Mouse (Mus musculus): ENCODE data around the gene Ccdc134. TPM values are rescaled to one million over a fixed set of nuclear protein-coding genes. Genes with fewer than 3 reads are reported as not detected.
A peak's percentile ranks its signal among the peaks of the same experiment; 100 is the strongest.
"Not testable (repeated sequence)": the region's sequence is repeated elsewhere in the genome, so short reads cannot be mapped to it uniquely, and the experiment has no call there.

The Ccdc134 gene
- polyA plus RNA-seq, 1 experiment from 2014 or later = 8.2 TPM

GRCm38 (mm10) chr15:82091061-82091460, 36.7 kb upstream of the Ccdc134 start:
- H3K27me3 ChIP-seq (ENCODE audit: control insufficient read depth, insufficient read depth, low read length) = no peaks in the 10 kb centered on the region
- TF ChIP-seq CTCF (IDR thresholded peaks at IDR 0.05; ENCODE audit: low read depth) = no peak
- TF ChIP-seq EP300 (optimal IDR thresholded peaks at IDR 0.05) = no peak
- DNase-seq (ENCODE audit: low spot score) (no peak), ATAC-seq (ENCODE audit: low FRiP score, low TSS enrichment) (no peak)
- 71% methylated on average over 7 of the region's 7 CpGs for WGBS
- H3K9ac ChIP-seq (ENCODE audit: low read length) = no peak overlapping the region
- H3K27ac ChIP-seq (replicated peaks) = no peak overlapping the region
- H3K4me3 ChIP-seq (ENCODE audit: low read depth, low read length) = no peak overlapping the region
- no peak overlapping the region for H3K4me2 ChIP-seq (replicated peaks; ENCODE audit: low read depth)
- H3K36me3 ChIP-seq (ENCODE audit: control insufficient read depth, insufficient read depth, low read length) = no peaks in the 10 kb centered on the region
- no peaks in the 10 kb centered on the region for H3K4me1 ChIP-seq (replicated peaks; ENCODE audit: control insufficient read depth, insufficient read depth)
- H3K9me3 ChIP-seq (ENCODE audit: control insufficient read depth, low read length) = no peaks in the 10 kb centered on the region

- WGBS = 24% methylated on average over 8 of the region's 8 CpGs
- no peaks in the 10 kb centered on the region for H3K9me3 ChIP-seq (ENCODE audit: control insufficient read depth, low read length)
- no peak overlapping the region for H3K4me3 ChIP-seq (ENCODE audit: low read depth, low read length)
- H3K36me3 ChIP-seq (ENCODE audit: control insufficient read depth, insufficient read depth, low read length) = no peaks in the 10 kb centered on the region
- no peak overlapping the region for H3K4me2 ChIP-seq (replicated peaks; ENCODE audit: low read depth)
- TF ChIP-seq EP300 (optimal IDR thresholded peaks at IDR 0.05) = no peak
- TF ChIP-seq CTCF (IDR thresholded peaks at IDR 0.05; ENCODE audit: low read depth) = peak; percentile 83
- ATAC-seq (ENCODE audit: low FRiP score, low TSS enrichment) (no peak; the same call in 1 of the 2 replicates), DNase-seq (ENCODE audit: low spot score) (peak; percentile 58)
- H3K9ac ChIP-seq (ENCODE audit: low read length) = no peak overlapping the region
- no peaks in the 10 kb centered on the region for H3K27me3 ChIP-seq (ENCODE audit: control insufficient read depth, insufficient read depth, low read length)
- H3K4me1 ChIP-seq (replicated peaks; ENCODE audit: control insufficient read depth, insufficient read depth) = no peaks in the 10 kb centered on the region
- H3K27ac ChIP-seq (replicated peaks) = no peak overlapping the region
These were observed 20.7 kb upstream of the Ccdc134 start for GRCm38 (mm10) chr15:82106953-82107555.

DNA sequence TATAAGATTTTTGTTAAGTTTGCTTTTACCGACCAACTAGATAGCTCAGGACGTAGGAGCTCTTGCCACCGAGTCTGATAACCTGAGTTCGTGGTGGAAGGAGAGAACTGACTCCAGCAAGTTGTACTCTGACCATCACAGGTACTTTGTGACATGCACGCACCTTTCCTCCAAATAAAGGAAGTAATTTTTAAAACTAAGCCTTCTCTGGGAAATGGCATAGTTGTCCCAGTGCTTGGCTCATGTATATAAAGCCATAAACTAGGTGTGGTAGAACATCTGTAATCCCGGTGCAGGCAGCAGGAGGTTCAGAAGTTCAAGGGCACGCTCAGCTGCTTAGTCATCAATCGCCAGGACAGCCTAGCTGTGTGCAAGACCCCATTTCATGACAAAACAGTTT, 7.2 kb upstream of the Ccdc134 start:
- no peak overlapping the region for H3K4me3 ChIP-seq (ENCODE audit: low read depth, low read length)
- ATAC-seq (ENCODE audit: low FRiP score, low TSS enrichment) (no peak), DNase-seq (ENCODE audit: low spot score) (no peak)
- no peak overlapping the region for H3K4me2 ChIP-seq (replicated peaks; ENCODE audit: low read depth)
- H3K9me3 ChIP-seq (ENCODE audit: control insufficient read depth, low read length) = no peaks in the 10 kb centered on the region
- H3K27me3 ChIP-seq (ENCODE audit: control insufficient read depth, insufficient read depth, low read length) = no peaks in the 10 kb centered on the region
- no peaks in the 10 kb centered on the region for H3K4me1 ChIP-seq (replicated peaks; ENCODE audit: control insufficient read depth, insufficient read depth)
- H3K27ac ChIP-seq (replicated peaks) = no peak overlapping the region
- H3K9ac ChIP-seq (ENCODE audit: low read length) = no peak overlapping the region
- WGBS = 73% methylated on average over 8 of the region's 8 CpGs
- TF ChIP-seq CTCF (IDR thresholded peaks at IDR 0.05; ENCODE audit: low read depth) (no peak), EP300 (optimal IDR thresholded peaks at IDR 0.05) (no peak)
- H3K36me3 ChIP-seq (ENCODE audit: control insufficient read depth, insufficient read depth, low read length) = no peaks in the 10 kb centered on the region

- H3K36me3 ChIP-seq (ENCODE audit: control insufficient read depth, insufficient read depth, low read length); H3K9me3 ChIP-seq (ENCODE audit: control insufficient read depth, low read length); DNase-seq (ENCODE audit: low spot score); H3K4me3 ChIP-seq (ENCODE audit: low read depth, low read length); ATAC-seq (ENCODE audit: low FRiP score, low TSS enrichment); H3K9ac ChIP-seq (ENCODE audit: low read length); H3K4me1 ChIP-seq (replicated peaks; ENCODE audit: control insufficient read depth, insufficient read depth); H3K27ac ChIP-seq (replicated peaks); H3K27me3 ChIP-seq (ENCODE audit: control insufficient read depth, insufficient read depth, low read length): not testable (repeated sequence)
- WGBS = 76% methylated on average over 4 of the region's 4 CpGs
- peak overlapping the region; percentile 91; the same call in 1 of the 2 replicates for H3K4me2 ChIP-seq (replicated peaks; ENCODE audit: low read depth)
These were observed 1.0 kb upstream of the Ccdc134 start for GRCm38 (mm10) chr15:82126690-82127089.

GRCm38 (mm10) chr15:82128398-82128797, 676 bp downstream of the Ccdc134 start:
- no peak for ATAC-seq (ENCODE audit: low FRiP score, low TSS enrichment)
- DNase-seq (ENCODE audit: low spot score) = no peak
- peaks cover 3% of the 10 kb centered on the region for H3K36me3 ChIP-seq (ENCODE audit: control insufficient read depth, insufficient read depth, low read length)
- peak overlapping the region; percentile 81 for H3K9ac ChIP-seq (ENCODE audit: low read length)
- no peak for TF ChIP-seq EP300 (optimal IDR thresholded peaks at IDR 0.05)
- no peak for TF ChIP-seq CTCF (IDR thresholded peaks at IDR 0.05; ENCODE audit: low read depth)
- no peaks in the 10 kb centered on the region for H3K4me1 ChIP-seq (replicated peaks; ENCODE audit: control insufficient read depth, insufficient read depth)
- peak overlapping the region; percentile 91 for H3K4me2 ChIP-seq (replicated peaks; ENCODE audit: low read depth)
- H3K9me3 ChIP-seq (ENCODE audit: control insufficient read depth, low read length) = no peaks in the 10 kb centered on the region
- no peaks in the 10 kb centered on the region for H3K27me3 ChIP-seq (ENCODE audit: control insufficient read depth, insufficient read depth, low read length)
- peak overlapping the region; percentile 84 for H3K27ac ChIP-seq (replicated peaks)
- peak overlapping the region; percentile 64 for H3K4me3 ChIP-seq (ENCODE audit: low read depth, low read length)
- 4% methylated on average over 5 of the region's 5 CpGs for WGBS

- H3K4me1 ChIP-seq (replicated peaks; ENCODE audit: control insufficient read depth, insufficient read depth) = no peaks in the 10 kb centered on the region
- H3K4me3 ChIP-seq (ENCODE audit: low read depth, low read length) = no peak overlapping the region
- H3K4me2 ChIP-seq (replicated peaks; ENCODE audit: low read depth) = no peak overlapping the region
- H3K27me3 ChIP-seq (ENCODE audit: control insufficient read depth, insufficient read depth, low read length) = no peaks in the 10 kb centered on the region
- DNase-seq (ENCODE audit: low spot score) (no peak), ATAC-seq (ENCODE audit: low FRiP score, low TSS enrichment) (no peak)
- no peaks in the 10 kb centered on the region for H3K9me3 ChIP-seq (ENCODE audit: control insufficient read depth, low read length)
- WGBS = 69% methylated on average over 7 of the region's 7 CpGs
- no peak overlapping the region for H3K27ac ChIP-seq (replicated peaks)
- peaks cover 3% of the 10 kb centered on the region for H3K36me3 ChIP-seq (ENCODE audit: control insufficient read depth, insufficient read depth, low read length)
- no peak overlapping the region for H3K9ac ChIP-seq (ENCODE audit: low read length)
- TF ChIP-seq CTCF (IDR thresholded peaks at IDR 0.05; ENCODE audit: low read depth) (no peak), EP300 (optimal IDR thresholded peaks at IDR 0.05) (no peak)
These were observed 2.9 kb downstream of the Ccdc134 start for GRCm38 (mm10) chr15:82130599-82130998.
